Mouse (Mus musculus) gastrocnemius, postnatal 10 days (tissue): ENCODE results near the gene Gm9508. TPM values are rescaled to one million over a fixed set of nuclear protein-coding genes. Genes with fewer than 3 reads are reported as not detected.
"Not testable (repeated sequence)": the region's sequence is repeated elsewhere in the genome, so short reads cannot be mapped to it uniquely, and the experiment has no call there.

Experiments
- DNase-seq: peaks from one replicate; pipeline ENCODE4 v3.0.0; 2021; ENCODE audit warnings: mixed read lengths
- long read RNA-seq, 2 experiments: library from polyadenylated mRNA; stranded (forward); transcript quantifications; one replicate each; pipeline ENCODE4 v2.0.0; 2021
- total RNA-seq, 2 experiments: library from RNA; stranded (reverse); gene quantifications; 2 replicates each; pipeline ENCODE4 v1.2.3; 2021

Gm9508 gene
- total RNA-seq = not detected
- long read RNA-seq, experiment 1 = 0 reads
- long read RNA-seq, experiment 2 = 0 reads

DNA sequence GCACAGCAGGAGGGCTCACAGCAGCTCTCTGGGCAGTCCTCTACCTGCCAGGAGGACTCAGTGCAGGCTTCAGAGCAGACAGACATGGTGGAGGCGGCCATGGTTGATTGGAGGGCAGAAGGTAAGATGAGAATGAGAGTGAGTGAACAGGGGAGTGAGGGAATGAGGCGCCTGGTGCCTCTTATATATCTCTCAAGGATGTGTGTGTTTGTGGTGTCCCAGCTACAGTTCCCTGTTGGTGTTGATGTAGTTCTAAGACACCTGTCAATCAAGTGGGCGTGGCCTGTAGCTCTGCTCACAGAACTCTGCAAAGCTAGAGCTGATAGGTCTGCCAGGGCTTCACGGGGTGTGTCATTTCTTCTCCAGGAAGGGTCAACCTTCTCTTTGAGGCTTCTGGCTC, at the start of gene Gm9508:
Gene Gm9508 (minus strand): TSS at position 101 of the 400 bp plus-strand sequence.
- no peak for DNase-seq

DNA sequence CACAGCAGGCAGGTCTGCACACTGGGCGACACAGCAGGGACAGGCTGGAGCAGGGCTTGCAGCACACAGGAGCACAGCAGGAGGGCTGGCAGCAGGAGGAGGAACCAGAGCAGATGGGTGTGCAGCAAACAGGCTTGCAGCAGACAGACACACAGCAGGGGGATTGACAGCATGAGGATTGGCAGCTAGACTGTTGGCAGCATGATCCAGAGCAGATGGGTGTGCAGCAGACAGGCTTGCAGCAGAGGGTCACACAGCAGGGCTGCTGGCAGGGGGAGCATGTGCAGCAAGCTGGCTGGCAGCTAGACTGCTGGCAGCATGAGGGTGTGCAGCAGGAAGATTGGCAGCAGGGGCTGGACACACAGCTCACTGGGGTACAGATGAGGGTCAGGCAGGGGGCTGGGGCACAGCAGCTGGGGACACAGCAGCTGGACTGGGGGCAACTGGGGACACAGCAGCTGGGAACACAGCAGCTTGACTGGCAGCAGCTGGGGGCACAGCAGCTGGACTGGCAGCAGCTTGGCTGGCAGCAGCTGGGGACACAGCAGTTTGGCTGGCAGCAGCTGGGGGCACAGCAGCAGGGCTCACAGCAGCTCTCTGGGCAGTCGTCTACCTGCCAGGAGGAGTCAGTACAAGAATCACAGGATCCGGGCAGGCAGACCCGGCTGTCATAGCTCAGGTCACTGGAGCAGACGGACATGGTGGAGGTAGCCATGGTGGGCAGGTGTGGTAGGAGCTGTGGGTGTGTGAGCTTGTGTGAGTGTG, 45.1 kb upstream of the Gm9508 start, which contains the start of gene Gm18596:
Gene Gm18596 (minus strand): TSS at position 715 of the 765 bp plus-strand sequence.
- DNase-seq = not testable (repeated sequence)

DNA sequence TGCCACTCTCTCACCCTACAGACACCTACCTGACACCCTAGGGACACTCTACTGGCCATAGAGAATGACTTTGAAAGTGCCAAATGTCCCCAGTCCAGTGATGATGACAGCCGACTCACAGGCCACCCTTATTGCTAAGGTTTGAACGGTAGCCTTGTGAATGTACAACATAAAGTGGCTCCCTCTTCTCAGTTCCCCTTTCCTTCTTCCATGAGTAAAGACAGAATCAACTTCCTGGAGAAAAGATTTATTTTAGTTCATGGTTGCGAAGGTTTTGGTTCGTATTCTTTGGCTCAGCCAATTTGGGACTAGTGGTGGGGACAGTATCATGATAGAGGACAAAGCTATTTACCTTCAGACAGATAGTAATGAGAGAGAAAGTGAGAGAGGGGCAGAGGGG, 41.9 kb upstream of the Gm9508 start:
- no peak for DNase-seq

DNA sequence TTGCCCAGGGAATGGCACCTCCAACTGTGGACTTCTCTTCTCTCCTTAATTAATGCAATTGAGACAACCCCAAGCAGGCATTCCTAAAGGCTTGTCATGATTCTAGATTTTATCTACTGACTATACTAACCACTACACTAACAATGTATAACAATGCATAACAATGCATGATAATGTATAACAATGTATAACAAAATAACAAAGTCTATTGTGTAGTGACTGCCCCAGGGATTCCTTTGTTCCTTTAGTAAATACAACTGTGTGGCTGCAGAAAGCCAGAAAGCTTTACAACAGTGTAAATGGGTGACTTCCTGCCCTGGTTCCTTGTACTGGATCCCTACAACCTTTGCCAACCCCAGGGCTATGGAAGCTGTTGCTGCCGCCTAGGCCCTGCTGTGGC, 38.9 kb upstream of the Gm9508 start:
- DNase-seq = no peak

DNA sequence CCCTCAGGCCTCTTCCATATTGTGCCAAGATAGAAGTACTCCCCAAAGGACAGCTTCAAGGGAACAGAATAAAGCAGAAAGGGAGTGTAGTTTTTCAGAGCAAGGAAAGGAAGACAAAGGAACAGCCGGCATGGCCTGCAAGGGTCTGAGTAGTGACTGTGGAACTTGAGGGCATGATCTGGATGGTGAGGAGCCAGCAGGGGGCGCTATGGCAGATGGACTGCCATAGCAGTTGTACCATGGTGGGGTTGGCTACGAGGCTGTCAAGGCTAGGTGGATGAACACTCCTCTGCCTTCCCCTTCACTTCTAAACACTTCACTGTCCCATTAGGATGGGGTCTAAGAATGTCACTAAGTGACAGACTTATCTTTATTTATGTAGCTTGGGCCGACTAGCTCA, 32.2 kb upstream of the Gm9508 start:
- DNase-seq = no peak

DNA sequence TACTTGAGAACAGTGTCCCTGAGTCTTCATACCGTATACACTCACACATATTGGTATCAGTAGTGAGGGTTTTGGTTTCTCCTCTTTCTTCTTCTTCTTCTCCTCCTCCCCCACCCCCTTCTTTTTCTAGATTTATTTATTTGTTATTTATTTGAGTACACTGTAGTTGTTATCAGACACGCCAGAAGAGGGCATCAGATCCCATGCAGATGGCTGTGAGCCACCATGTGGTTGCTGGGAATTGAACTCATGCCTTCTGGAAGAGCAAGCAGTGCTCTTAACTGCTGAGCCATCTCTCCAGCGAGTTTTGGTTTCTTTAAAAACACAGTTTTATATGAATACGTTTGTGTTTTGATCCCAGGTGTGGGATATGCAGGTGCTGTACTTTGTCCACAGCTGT, 31.2 kb upstream of the Gm9508 start:
- DNase-seq = no peak

DNA sequence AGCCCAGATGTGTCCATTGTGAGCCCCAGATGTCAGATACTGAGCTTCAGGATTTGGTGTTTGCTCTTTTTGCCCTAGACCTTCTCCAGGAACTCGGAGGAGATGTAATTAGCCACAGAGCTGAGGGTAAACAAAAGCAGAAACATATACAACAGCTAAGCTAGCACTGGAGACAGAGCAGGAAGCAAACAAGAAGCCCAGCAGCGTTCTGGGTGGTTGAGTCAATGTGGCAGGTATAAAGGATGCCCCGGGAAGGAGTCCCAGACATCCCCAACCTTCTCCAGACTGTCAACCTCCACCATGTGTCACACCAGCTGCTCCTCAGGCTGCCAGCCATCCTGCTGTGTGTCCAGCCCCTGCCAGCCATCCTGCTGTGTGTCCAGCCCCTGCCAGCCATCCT, 29.2 kb upstream of the Gm9508 start, which contains the start of gene Gm10100:
Gene Gm10100 (plus strand): TSS at position 301 of the 400 bp plus-strand sequence.
- DNase-seq = no peak

DNA sequence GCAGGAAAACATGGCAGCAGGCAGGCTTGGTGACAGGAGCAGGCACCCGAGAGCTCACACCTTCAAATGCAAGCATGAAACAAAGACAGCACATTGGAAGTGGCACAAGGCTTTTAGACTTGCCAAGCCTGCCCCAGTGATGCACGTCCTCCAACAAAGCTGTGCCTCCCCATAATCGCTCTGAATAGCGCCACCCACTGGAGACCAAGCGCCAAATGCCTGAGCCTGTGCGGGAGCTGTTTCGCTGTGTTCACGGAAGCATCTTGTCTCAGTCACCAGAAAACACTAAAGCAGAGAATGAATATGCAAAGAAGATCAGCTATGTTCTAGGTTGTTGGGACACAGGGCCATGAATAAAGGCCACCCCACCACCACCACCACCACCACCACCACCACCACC, 27.8 kb upstream of the Gm9508 start:
- DNase-seq = no peak

DNA sequence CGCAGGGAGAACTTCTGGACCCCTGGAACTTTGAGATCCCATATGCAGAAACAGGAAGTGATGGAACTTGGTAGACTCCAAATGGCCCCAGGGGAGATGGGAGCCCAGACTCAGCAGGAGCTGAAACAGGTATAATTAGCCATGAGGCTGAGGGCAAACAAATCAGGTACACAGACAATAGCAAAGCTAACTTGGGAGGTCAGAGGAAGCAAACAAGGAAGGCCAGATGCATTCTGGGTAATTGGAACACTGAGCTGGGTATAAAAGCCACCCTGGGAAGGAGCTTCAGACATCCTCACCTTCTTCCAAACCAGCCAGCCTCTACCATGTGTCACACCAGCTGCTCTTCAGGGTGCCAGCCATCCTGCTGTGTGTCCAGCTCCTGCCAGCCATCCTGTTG, 23.3 kb upstream of the Gm9508 start, which contains the start of gene Krtap12-1:
Gene Krtap12-1 (plus strand): TSS at position 301 of the 400 bp plus-strand sequence.
- DNase-seq = not testable (repeated sequence)

DNA sequence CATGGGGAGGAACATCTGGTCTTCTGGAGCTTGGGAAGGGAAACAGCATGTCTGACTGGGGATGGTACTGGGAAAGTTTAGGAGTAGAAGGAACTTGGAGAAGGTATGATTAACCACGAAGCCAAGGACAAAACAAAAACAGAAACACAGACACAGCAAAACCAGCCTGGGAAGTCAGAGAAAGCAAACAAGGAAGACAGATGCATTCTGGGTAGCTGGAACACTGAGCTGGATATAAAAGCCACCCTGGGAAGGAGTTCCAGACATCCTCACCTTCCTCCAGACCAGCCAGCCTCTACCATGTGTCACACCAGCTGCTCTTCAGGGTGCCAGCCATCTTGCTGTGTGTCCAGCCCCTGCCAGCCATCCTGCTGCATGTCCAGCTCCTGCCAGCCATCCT, 18.5 kb upstream of the Gm9508 start, which contains the start of gene Gm10142:
Gene Gm10142 (plus strand): TSS at position 301 of the 400 bp plus-strand sequence.
- DNase-seq = no peak

DNA sequence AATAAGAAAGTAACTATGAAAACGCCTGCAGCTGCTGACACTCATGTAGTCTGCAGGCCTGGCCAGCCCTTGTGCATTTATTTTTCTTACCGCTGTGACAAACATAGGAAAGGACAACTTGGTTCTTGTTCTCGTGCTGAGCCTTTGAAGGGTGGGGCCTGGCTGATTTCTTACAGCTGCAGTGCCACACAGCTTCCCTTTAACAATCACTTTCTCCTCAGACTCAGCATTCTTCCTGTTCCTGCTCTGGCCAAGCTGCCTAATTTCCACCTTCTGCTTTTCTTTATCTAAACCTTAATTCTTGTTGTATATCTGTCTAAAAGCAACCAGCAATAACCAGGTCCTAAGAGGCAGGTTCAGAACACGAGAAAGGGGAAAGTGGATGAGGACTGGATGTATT, 16.7 kb upstream of the Gm9508 start:
- DNase-seq = no peak

DNA sequence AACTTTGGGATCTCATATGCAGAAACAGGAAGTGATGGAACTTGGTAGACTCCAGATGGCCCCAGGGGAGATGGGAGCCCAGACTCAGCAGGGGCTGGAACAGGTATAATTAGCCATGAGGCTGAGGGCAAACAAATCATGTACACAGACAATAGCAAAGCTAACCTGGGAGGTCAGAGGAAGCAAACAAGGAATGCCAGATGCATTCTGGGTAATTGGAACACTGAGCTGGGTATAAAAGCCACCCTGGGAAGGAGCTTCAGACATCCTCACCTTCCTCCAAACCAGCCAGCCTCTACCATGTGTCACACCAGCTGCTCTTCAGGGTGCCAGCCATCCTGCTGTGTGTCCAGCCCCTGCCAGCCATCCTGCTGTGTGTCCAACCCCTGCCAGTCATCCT, 14.1 kb upstream of the Gm9508 start, which contains the start of gene Gm10024:
Gene Gm10024 (plus strand): TSS at position 301 of the 400 bp plus-strand sequence.
- not testable (repeated sequence) for DNase-seq

DNA sequence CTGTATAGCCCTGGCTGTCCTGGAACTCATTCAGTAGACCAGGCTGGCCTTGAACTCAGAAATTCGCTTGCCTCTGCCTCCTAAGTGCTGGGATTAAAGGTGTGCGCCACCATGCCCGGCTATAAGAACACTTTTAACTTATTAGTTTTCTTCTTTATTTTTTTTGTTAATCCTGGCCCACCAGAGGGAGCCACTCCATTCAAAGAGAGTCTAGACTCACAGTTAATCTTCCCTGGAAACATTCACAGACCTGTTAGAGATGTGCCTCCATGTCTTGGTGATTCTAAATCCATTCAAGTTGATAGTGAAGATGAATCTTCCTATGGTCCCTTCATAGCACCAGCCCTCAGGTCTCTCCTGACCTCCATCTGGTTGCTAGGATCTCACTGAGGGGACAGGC, 12.8 kb upstream of the Gm9508 start:
- no peak for DNase-seq

DNA sequence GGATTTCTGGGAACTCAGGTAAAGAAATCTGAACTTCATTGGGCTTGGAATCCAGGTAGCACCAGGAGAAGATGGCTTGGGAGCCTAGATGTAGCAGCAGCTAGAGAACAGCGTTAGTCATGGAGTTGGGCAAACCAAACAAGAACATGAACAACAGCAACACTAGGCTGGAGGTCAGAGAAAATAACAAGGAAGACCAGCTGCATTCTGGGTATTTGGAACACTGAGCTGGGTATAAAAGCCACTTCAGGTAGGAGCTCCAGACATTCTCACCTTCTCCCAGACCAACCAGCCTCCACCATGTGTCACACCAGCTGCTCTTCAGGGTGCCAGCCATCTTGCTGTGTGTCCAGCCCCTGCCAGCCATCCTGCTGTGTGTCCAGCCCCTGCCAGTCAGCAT, 9.3 kb upstream of the Gm9508 start, which contains the start of gene Gm10272:
Gene Gm10272 (plus strand): TSS at position 301 of the 400 bp plus-strand sequence.
- no peak for DNase-seq

DNA sequence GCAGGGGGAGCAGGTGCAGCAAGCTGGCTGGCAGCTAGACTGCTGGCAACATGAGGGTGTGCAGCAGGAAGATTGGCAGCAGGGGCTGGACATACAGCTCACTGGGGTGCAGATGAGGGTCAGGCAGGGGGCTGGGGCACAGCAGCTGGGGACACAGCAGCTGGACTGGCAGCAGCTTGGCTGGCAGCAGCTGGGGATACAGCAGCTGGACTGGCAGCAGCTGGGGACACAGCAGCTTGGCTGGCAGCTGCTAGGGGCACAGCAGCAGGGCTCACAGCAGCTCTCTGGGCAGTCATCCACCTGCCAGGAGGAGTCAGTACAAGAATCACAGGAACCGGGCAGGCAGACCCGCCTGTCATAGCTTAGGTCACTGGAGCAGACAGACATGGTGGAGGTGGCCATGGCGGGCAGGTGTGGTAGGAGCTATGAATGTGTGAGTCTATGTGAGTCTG, 6.7 kb downstream of the Gm9508 start, which contains the start of gene Gm19402:
Gene Gm19402 (minus strand): TSS at position 402 of the 452 bp plus-strand sequence.
- not testable (repeated sequence) for DNase-seq

DNA sequence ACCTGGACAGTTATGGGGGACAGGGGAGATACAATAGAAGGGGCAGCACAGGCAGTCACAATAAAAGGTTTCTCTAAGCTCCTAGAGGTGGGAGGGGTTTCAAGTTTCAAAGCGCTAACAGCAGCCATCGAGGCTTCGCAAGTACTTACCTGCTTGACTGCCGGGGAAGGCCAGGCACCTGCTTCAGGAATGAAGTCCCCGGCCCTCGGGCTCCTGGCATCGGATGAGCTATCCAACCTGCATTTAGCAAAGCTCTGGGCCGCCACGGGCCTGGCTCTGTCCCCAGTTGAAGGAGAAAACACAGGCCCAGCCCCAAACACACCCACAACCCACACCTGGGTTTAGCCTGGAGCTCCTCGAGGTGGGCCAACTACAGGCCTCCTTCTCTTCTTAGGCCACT, 10.0 kb downstream of the Gm9508 start:
- no peak for DNase-seq

DNA sequence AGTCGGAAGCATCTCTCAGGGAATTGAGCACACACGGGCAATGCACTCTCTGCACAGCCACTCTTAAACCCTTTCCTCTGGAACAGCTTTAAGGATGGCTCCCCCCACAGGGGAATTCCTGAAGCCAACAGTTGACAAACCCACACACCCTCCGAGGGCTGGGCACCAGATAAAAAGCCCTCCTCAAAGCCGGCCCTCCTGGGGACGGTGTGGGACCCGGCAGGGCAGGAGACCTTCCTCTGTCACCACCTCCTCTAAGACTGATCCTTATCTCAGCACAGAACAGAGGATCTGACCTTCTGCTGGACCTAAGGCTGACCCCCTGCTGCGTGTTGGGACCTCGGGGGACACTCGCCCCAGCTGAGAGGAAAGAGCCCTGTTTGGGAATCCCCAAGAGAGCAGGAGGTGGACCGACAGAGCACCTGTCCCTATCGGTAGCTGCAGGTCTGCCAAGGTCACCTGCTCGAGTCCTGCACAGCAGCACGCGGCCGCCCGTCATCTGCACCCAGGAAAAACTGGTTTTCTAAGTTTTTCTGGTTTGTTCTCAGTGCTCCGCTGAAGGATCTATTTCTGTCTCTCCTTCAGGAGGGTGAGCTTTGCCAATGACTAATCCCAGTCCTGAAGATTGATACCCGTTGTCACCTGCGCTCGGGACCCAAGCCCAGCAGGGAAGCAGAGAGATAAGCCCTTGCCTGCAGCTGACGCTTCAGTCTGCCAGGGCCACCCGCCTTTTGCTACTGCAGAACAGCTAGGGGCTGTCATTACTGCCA, 11.0 kb downstream of the Gm9508 start, which contains the start of gene Tspear:
Gene Tspear (plus strand): TSS at position 675 of the 770 bp plus-strand sequence.
- no peak for DNase-seq

DNA sequence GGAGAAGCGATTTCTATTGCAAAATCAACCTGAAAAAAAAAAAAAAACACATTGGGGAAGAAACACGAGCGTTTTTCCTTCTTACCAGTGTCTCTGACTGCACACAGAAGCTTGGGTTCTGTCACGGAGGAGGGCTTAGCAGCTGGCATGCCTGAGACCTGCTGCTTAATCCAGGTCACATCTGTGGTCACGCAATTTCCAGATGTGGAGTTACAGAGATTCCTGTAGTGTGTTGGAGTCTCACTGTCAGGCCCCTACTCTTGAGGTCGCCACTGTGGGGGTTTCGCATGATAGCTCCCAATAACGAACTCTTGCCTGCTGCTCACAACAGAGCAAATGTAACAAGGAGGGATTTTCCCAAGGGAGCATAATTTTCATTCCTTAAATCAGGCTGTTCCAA, 12.9 kb downstream of the Gm9508 start:
- no peak for DNase-seq

DNA sequence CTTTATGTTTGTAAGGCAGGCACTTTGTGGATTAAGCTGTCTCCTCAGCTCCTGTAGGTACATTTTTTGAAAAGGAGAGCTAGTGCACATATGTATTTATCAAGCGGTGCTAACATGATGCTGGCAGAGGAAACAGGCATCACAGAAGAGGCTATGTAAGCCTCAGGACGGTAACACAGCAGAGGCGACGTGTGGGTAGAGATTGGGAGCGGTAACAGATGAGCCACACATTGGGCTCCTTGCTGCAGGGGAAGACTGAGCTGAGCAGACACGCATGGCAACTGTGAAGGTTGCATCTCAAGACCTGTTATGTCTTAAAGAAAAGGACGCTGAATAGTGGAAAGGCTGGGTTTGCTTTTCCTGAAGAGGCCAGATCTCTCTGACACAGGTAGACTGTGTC, 14.0 kb downstream of the Gm9508 start:
- no peak for DNase-seq

DNA sequence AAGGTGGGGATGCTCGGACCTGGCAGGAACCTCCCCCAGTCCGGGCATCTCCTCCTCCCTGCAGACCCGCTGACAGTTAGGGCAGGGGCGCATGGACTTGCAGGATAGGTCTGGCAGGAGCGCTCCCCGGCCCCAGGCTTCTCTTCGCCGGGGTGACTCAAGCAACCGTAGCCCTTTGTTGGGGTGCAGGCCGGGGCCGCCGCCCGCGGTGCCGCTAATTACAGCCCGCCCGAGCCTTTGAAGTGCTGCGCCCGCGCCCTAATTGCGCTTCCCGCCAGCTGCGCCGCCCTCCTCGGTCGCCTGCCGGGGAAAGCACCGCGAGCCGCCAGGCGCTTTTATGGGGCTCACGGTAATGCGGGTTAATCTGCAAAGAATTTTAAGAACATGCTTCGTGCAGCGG, 19.5 kb downstream of the Gm9508 start:
- no peak for DNase-seq

DNA sequence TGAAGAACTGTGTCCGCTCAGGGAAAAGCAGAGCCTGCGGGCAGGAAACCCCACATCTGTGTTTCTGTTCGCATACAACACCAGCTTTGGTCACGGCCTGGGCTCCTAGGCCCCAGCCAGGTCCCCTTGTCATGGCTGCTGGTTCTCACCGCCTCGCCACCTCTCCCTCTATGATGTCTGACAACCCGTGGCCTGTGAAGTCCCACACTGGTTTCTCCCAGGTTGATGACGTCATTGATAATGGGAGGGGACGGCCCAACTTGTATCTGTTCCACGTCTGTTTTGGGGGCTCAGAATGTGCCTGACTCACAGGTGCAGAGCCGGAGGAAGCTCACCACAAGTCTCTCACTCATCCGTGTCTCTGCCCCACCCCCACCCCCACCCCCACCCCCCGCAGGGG, 23.3 kb downstream of the Gm9508 start:
- no peak for DNase-seq

DNA sequence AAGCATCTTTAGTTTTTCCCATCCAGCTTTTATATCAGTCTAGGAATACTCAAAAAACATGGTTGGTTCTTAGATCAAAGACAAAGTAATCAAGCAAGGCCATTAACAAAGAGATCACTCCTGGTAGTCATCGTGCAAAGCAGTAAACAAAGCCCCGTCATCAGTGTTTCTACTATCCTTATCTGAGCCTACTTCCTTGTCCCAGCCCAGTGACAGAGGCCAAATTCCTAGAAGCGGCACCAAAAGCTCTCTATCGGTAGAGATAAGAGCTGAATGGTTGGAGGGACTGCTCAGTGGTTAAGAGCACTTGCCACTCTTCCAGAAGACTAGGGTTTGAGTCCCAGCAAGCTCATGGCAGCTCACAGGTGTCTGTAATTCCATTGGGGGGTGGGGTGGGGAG, 25.5 kb downstream of the Gm9508 start:
- no peak for DNase-seq

DNA sequence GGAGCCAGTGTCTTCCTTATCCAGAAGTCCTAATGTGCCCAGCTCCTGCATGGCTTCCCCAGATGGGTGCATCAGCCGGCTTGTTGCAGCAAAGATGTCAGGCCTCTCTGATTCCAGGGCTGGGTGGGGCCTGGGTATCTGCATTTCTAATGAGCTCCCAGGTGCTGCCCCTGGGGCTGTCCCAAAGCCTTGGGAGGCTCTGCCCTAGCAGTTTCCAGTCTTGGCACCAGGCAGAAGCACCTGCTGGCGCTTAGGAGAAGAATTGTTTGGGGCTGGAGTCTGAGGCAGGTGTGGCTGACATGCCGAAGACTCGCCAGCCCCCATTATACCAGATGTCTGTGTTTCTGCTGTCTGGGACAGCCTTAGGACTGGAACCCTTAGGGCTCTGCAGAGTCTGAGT, 26.3 kb downstream of the Gm9508 start:
- DNase-seq = no peak
